Mouse (Mus musculus): Measurements from ENCODE around the gene Ankub1. TPM values are rescaled to one million over a fixed set of nuclear protein-coding genes. Genes with fewer than 3 reads are reported as not detected.

The Ankub1 gene
- total RNA-seq (2021): not detected
- polyA plus RNA-seq (2012; rRNA removed): 0.12 TPM in 1 of 2 replicates, not detected in the other
- long read RNA-seq: 0 reads

- no peaks in the 10 kb centered on the region for H3K79me2 ChIP-seq (replicated peaks; ENCODE audit: control insufficient read depth, insufficient read depth, low read length)
- TF ChIP-seq EP300 (IDR thresholded peaks at IDR 0.05; ENCODE audit: insufficient read depth, low read depth, low read length) (no peak), POLR2A (IDR thresholded peaks at IDR 0.05; ENCODE audit: insufficient read depth, low read depth, low read length) (no peak), CTCF (IDR thresholded peaks at IDR 0.05) (no peak)
These were observed at the start of gene Ankub1 for GRCm38 (mm10) chr3:57692719-57693118. Gene Ankub1 (minus strand): TSS chr3:57692799.

GRCm38 (mm10) chr3:57739830-57740229 is 47.2 kb upstream of the Ankub1 start:
- Histone ChIP-seq H3K27me3 (ENCODE audit: control insufficient read depth, insufficient read depth, low read length) (no peaks in the 10 kb centered on the region), H3K27ac (no peak overlapping the region), H3K9ac (ENCODE audit: low read depth, low read length) (no peak overlapping the region), H3K36me3 (ENCODE audit: control insufficient read depth, insufficient read depth, low read length) (peaks cover 16% of the 10 kb centered on the region), H3K4me3 (no peak overlapping the region), H3K79me2 (replicated peaks; ENCODE audit: control insufficient read depth, insufficient read depth, low read length) (peaks cover 4% of the 10 kb centered on the region; the same call in 1 of the 2 replicates), H3K4me1 (ENCODE audit: control insufficient read depth, insufficient read depth, low read length) (peaks cover 1% of the 10 kb centered on the region)
- WGBS: 78% methylated on average over 1 of the region's 1 CpGs
- TF ChIP-seq POLR2A (IDR thresholded peaks at IDR 0.05; ENCODE audit: insufficient read depth, low read depth, low read length) (no peak), CTCF (IDR thresholded peaks at IDR 0.05) (no peak), EP300 (IDR thresholded peaks at IDR 0.05; ENCODE audit: insufficient read depth, low read depth, low read length) (no peak)
- DNase-seq: no peak
- intact Hi-C loops (cut with DNase I): loop anchor here (5.0 kb wide), 3 partner anchors 37 to 107 kb away; partner anchors contain the start of gene Pfn2

More at GRCm38 (mm10) chr3:57692719-57693118, at the start of gene Ankub1:
- no peaks in the 10 kb centered on the region for H3K27me3 ChIP-seq (ENCODE audit: control insufficient read depth, insufficient read depth, low read length)
- no peaks in the 10 kb centered on the region for H3K4me1 ChIP-seq (ENCODE audit: control insufficient read depth, insufficient read depth, low read length)
- no peak for DNase-seq
- 63% methylated on average over 2 of the region's 2 CpGs for WGBS
- intact Hi-C loops (cut with DNase I): no loop called here
- no peak within 1 kb of the TSS for H3K4me3 ChIP-seq
- H3K27ac ChIP-seq: no peak within 1 kb of the TSS
- H3K9ac ChIP-seq (ENCODE audit: low read depth, low read length): no peak within 1 kb of the TSS
- no peaks in the 10 kb centered on the region for H3K36me3 ChIP-seq (ENCODE audit: control insufficient read depth, insufficient read depth, low read length)

- Histone ChIP-seq H3K4me1 (ENCODE audit: control insufficient read depth, insufficient read depth, low read length) (peaks cover 1% of the 10 kb centered on the region), H3K27me3 (ENCODE audit: control insufficient read depth, insufficient read depth, low read length) (no peaks in the 10 kb centered on the region)
These were observed 44.0 kb upstream of the Ankub1 start for GRCm38 (mm10) chr3:57736419-57737095.

GRCm38 (mm10) chr3:57735511-57736370 is 43.1 kb upstream of the Ankub1 start, which contains the start of gene Rnf13:
Gene Rnf13 (plus strand): TSS chr3:57736062.
- Histone ChIP-seq H3K9ac (ENCODE audit: low read depth, low read length) (peak within 1 kb of the TSS; percentile 97), H3K4me3 (peak within 1 kb of the TSS; percentile 74), H3K27ac (peak within 1 kb of the TSS; percentile 94), H3K4me1 (ENCODE audit: control insufficient read depth, insufficient read depth, low read length) (peaks cover 1% of the 10 kb centered on the region), H3K79me2 (replicated peaks; ENCODE audit: control insufficient read depth, insufficient read depth, low read length) (no peaks in the 10 kb centered on the region), H3K27me3 (ENCODE audit: control insufficient read depth, insufficient read depth, low read length) (no peaks in the 10 kb centered on the region), H3K36me3 (ENCODE audit: control insufficient read depth, insufficient read depth, low read length) (peaks cover 16% of the 10 kb centered on the region)
- peak; percentile 98 to 99 for DNase-seq
- TF ChIP-seq POLR2A (IDR thresholded peaks at IDR 0.05; ENCODE audit: insufficient read depth, low read depth, low read length) (peak; percentile 79), EP300 (IDR thresholded peaks at IDR 0.05; ENCODE audit: insufficient read depth, low read depth, low read length) (peak; percentile 79; the same call in 1 of the 2 replicates), CTCF (IDR thresholded peaks at IDR 0.05) (no peak)
- intact Hi-C loops (cut with DNase I): loop anchor here (5.0 kb wide), 3 partner anchors 42 to 112 kb away; partner anchors contain the start of gene Pfn2
- WGBS: under 1% methylated on average over 59 of the region's 59 CpGs

More at GRCm38 (mm10) chr3:57736419-57737095, 44.0 kb upstream of the Ankub1 start:
- TF ChIP-seq EP300 (IDR thresholded peaks at IDR 0.05; ENCODE audit: insufficient read depth, low read depth, low read length) (no peak), CTCF (IDR thresholded peaks at IDR 0.05) (no peak), POLR2A (IDR thresholded peaks at IDR 0.05; ENCODE audit: insufficient read depth, low read depth, low read length) (no peak)
- Histone ChIP-seq H3K36me3 (ENCODE audit: control insufficient read depth, insufficient read depth, low read length) (peaks cover 16% of the 10 kb centered on the region), H3K27ac (peak overlapping the region; percentile 94), H3K79me2 (replicated peaks; ENCODE audit: control insufficient read depth, insufficient read depth, low read length) (no peaks in the 10 kb centered on the region), H3K4me3 (peak overlapping the region; percentile 74), H3K9ac (ENCODE audit: low read depth, low read length) (peak overlapping the region; percentile 97)
- WGBS: under 1% methylated on average over 13 of the region's 13 CpGs
- intact Hi-C loops (cut with DNase I): loop anchor here (5.0 kb wide), 3 partner anchors 41 to 111 kb away; partner anchors contain the start of gene Pfn2
- DNase-seq: peak in 1 of 2 experiments; percentile 5

GRCm38 (mm10) chr3:57732206-57732915 is 39.8 kb upstream of the Ankub1 start:
- Histone ChIP-seq H3K9ac (ENCODE audit: low read depth, low read length) (no peak overlapping the region), H3K36me3 (ENCODE audit: control insufficient read depth, insufficient read depth, low read length) (peaks cover 7% of the 10 kb centered on the region), H3K4me3 (no peak overlapping the region), H3K4me1 (ENCODE audit: control insufficient read depth, insufficient read depth, low read length) (no peaks in the 10 kb centered on the region), H3K79me2 (replicated peaks; ENCODE audit: control insufficient read depth, insufficient read depth, low read length) (no peaks in the 10 kb centered on the region), H3K27ac (no peak overlapping the region), H3K27me3 (ENCODE audit: control insufficient read depth, insufficient read depth, low read length) (no peaks in the 10 kb centered on the region)
- no peak for TF ChIP-seq POLR2A (IDR thresholded peaks at IDR 0.05; ENCODE audit: insufficient read depth, low read depth, low read length)
- TF ChIP-seq EP300 (IDR thresholded peaks at IDR 0.05; ENCODE audit: insufficient read depth, low read depth, low read length): no peak
- no peak for TF ChIP-seq CTCF (IDR thresholded peaks at IDR 0.05)
- DNase-seq: no peak
- 91% methylated on average over 5 of the region's 5 CpGs for whole genome bisulfite sequencing
- intact Hi-C loops (cut with DNase I): no loop called here
